Mouse (Mus musculus) megakaryocyte, embryonic 14.5 days (primary cell): ENCODE measurements around the gene Nup153.

ENCODE experiments used
- FLI1 ChIP-seq: IDR thresholded peaks from 2 replicates; pipeline ENCODE4 v1.6.1; 2012; ENCODE audit warnings: low read length, inconsistent platforms, mixed read lengths
- GATA1 ChIP-seq: IDR thresholded peaks from 3 replicates; pipeline ENCODE4 v1.6.1; 2012; ENCODE audit warnings: mixed read lengths, low read length, inconsistent platforms, borderline replicate concordance

GRCm38 (mm10) chr13:46727038-46727836, 503 bp downstream of the Nup153 start:
- TF ChIP-seq GATA1, result no peak
- no peak for TF ChIP-seq FLI1
